Mouse (Mus musculus): Measurements from ENCODE around the gene 4930579G24Rik. TPM values are rescaled to one million over a fixed set of nuclear protein-coding genes. Genes with fewer than 3 reads are reported as not detected.

4930579G24Rik gene
- polyA plus RNA-seq, 1 experiment from 2014 or later = 7.3 TPM

GRCm38 (mm10) chr3:79673082-79673481, 44.2 kb downstream of the 4930579G24Rik start:
- WGBS = 18% methylated on average over 4 of the region's 4 CpGs
- Histone ChIP-seq H3K27ac (replicated peaks; ENCODE audit: low read depth, low read length) (no peak overlapping the region), H3K9ac (replicated peaks; ENCODE audit: low read length) (no peak overlapping the region), H3K36me3 (ENCODE audit: control insufficient read depth, insufficient read depth, low read length) (no peaks in the 10 kb centered on the region), H3K4me2 (ENCODE audit: low read length) (no peak overlapping the region), H3K9me3 (ENCODE audit: control insufficient read depth, low read length) (no peaks in the 10 kb centered on the region), H3K4me1 (ENCODE audit: control insufficient read depth, insufficient read depth, low read length) (no peaks in the 10 kb centered on the region), H3K27me3 (ENCODE audit: control insufficient read depth, insufficient read depth, low read length) (no peaks in the 10 kb centered on the region), H3K4me3 (replicated peaks; ENCODE audit: low read depth, low read length) (no peak overlapping the region)
- DNase-seq (peak; percentile 91), ATAC-seq (ENCODE audit: low FRiP score, low TSS enrichment) (no peak)

GRCm38 (mm10) chr3:79674641-79675040, 45.8 kb downstream of the 4930579G24Rik start:
- Histone ChIP-seq H3K36me3 (ENCODE audit: control insufficient read depth, insufficient read depth, low read length) (no peaks in the 10 kb centered on the region), H3K9ac (replicated peaks; ENCODE audit: low read length) (no peak overlapping the region), H3K27me3 (ENCODE audit: control insufficient read depth, insufficient read depth, low read length) (no peaks in the 10 kb centered on the region), H3K4me2 (ENCODE audit: low read length) (no peak overlapping the region), H3K4me1 (ENCODE audit: control insufficient read depth, insufficient read depth, low read length) (no peaks in the 10 kb centered on the region), H3K4me3 (replicated peaks; ENCODE audit: low read depth, low read length) (no peak overlapping the region), H3K9me3 (ENCODE audit: control insufficient read depth, low read length) (no peaks in the 10 kb centered on the region), H3K27ac (replicated peaks; ENCODE audit: low read depth, low read length) (no peak overlapping the region)
- no peak for ATAC-seq (ENCODE audit: low FRiP score, low TSS enrichment)
- DNase-seq = no peak
- 86% methylated on average over 5 of the region's 5 CpGs for WGBS

GRCm38 (mm10) chr3:79676411-79676810, 47.5 kb downstream of the 4930579G24Rik start:
- DNase-seq (no peak), ATAC-seq (ENCODE audit: low FRiP score, low TSS enrichment) (no peak)
- no peaks in the 10 kb centered on the region for H3K4me1 ChIP-seq (ENCODE audit: control insufficient read depth, insufficient read depth, low read length)
- no peaks in the 10 kb centered on the region for H3K9me3 ChIP-seq (ENCODE audit: control insufficient read depth, low read length)
- H3K27ac ChIP-seq (replicated peaks; ENCODE audit: low read depth, low read length) = no peak overlapping the region
- 90% methylated on average over 3 of the region's 3 CpGs for WGBS
- no peaks in the 10 kb centered on the region for H3K36me3 ChIP-seq (ENCODE audit: control insufficient read depth, insufficient read depth, low read length)
- no peak overlapping the region for H3K4me3 ChIP-seq (replicated peaks; ENCODE audit: low read depth, low read length)
- H3K9ac ChIP-seq (replicated peaks; ENCODE audit: low read length) = no peak overlapping the region
- no peaks in the 10 kb centered on the region for H3K27me3 ChIP-seq (ENCODE audit: control insufficient read depth, insufficient read depth, low read length)
- H3K4me2 ChIP-seq (ENCODE audit: low read length) = no peak overlapping the region

Other genes starting within 250 kb of the 4930579G24Rik start
- gene Fnip2, start 61.3 kb upstream of the 4930579G24Rik start, polyA plus RNA-seq (2014; fragmentation: Nextera tagmentation; extraction: Ambion mirVana) = 7.7 and 8.0 TPM in 2 replicates
- 126 and 157 TPM in 2 replicates for gene Ppid, start 37.7 kb upstream of the 4930579G24Rik start, polyA plus RNA-seq (2014; fragmentation: Nextera tagmentation; extraction: Ambion mirVana)
- gene Etfdh, start 421 bp downstream of the 4930579G24Rik start, polyA plus RNA-seq (2014; fragmentation: Nextera tagmentation; extraction: Ambion mirVana) = 35.8 and 44.7 TPM in 2 replicates
- not detected in 2 replicates for gene Rxfp1, start 108.8 kb downstream of the 4930579G24Rik start, polyA plus RNA-seq (2014; fragmentation: Nextera tagmentation; extraction: Ambion mirVana)
- gene Tmem144, start 223.7 kb downstream of the 4930579G24Rik start, polyA plus RNA-seq (2014; fragmentation: Nextera tagmentation; extraction: Ambion mirVana) = 0.39 and 0.97 TPM in 2 replicates